Mouse (Mus musculus) heart, postnatal 0 days (tissue): ENCODE measurements around the gene Ankrd22.

Source experiments
- CTCF ChIP-seq: IDR thresholded peaks from 2 replicates; pipeline ENCODE4 v1.5.1; 2016; ENCODE audit warnings: antibody characterized with exemption, control low read depth, low read depth
- EP300 ChIP-seq: IDR thresholded peaks from 2 replicates; pipeline ENCODE4 v1.6.1; 2016; ENCODE audit warnings: antibody characterized with exemption, low read depth

- TF ChIP-seq CTCF = no peak
- no peak for TF ChIP-seq EP300
Measured at GRCm38 (mm10) chr19:34100633-34101032, 65.2 kb downstream of the Ankrd22 start, which contains the start of gene Lipm.
